Mouse (Mus musculus): Measurements from ENCODE around the gene Crb3. TPM values are rescaled to one million over a fixed set of nuclear protein-coding genes. Genes with fewer than 3 reads are reported as not detected.

Gene Crb3
- polyA plus RNA-seq (2014; fragmentation: Nextera tagmentation; extraction: Ambion mirVana) = 46.4 and 48.7 TPM in 2 replicates

GRCm38 (mm10) chr17:57058891-57059485 lies at the start of gene Crb3:
TSS of gene Crb3 (plus strand) at chr17:57059105.
- peak within 1 kb of the TSS; percentile 77 for H3K9ac ChIP-seq (ENCODE audit: low read depth, low read length)
- H3K36me3 ChIP-seq (ENCODE audit: control insufficient read depth, insufficient read depth, low read length) = no peaks in the 10 kb centered on the region
- 0 out of 2 replicates have a peak, but pooled peaks have one; percentile 2 for ATAC-seq (ENCODE audit: low FRiP score, low TSS enrichment)
- no peaks in the 10 kb centered on the region for H3K4me1 ChIP-seq (ENCODE audit: control insufficient read depth, insufficient read depth, low read length)
- no peaks in the 10 kb centered on the region for H3K9me3 ChIP-seq (ENCODE audit: control insufficient read depth, low read length)
- H3K4me2 ChIP-seq (replicated peaks; ENCODE audit: low read depth, low read length) = peak within 1 kb of the TSS; percentile 87
- peaks cover 24% of the 10 kb centered on the region for H3K27me3 ChIP-seq (ENCODE audit: control insufficient read depth, insufficient read depth, low read length)
- peak within 1 kb of the TSS; percentile 84 for H3K4me3 ChIP-seq (ENCODE audit: low read length)
- peak within 1 kb of the TSS; percentile 37; the same call in 1 of the 2 replicates for H3K27ac ChIP-seq (ENCODE audit: low read depth, low read length)
- 0% methylated on average over 13 of the region's 22 CpGs for WGBS

- no peaks in the 10 kb centered on the region for H3K9me3 ChIP-seq (ENCODE audit: control insufficient read depth, low read length)
Observed at GRCm38 (mm10) chr17:57010911-57011235, 48.0 kb upstream of the Crb3 start.

GRCm38 (mm10) chr17:57011236-57012141 lies 47.4 kb upstream of the Crb3 start, which contains the start of the genes Gtf2f1 and Gm17949:
TSS of gene Gtf2f1 (minus strand) at chr17:57011288.
TSS of gene Gm17949 (plus strand) at chr17:57011469.
- peak; percentile 94 for ATAC-seq (ENCODE audit: low FRiP score, low TSS enrichment)
- peaks cover 12% of the 10 kb centered on the region; the same call in 1 of the 2 replicates for H3K4me1 ChIP-seq (ENCODE audit: control insufficient read depth, insufficient read depth, low read length)
- WGBS = 1% methylated on average over 51 of the region's 51 CpGs
- no peaks in the 10 kb centered on the region for H3K9me3 ChIP-seq (ENCODE audit: control insufficient read depth, low read length)
- H3K9ac ChIP-seq (ENCODE audit: low read depth, low read length) = peak within 1 kb of the TSS; percentile 87
- H3K27me3 ChIP-seq (ENCODE audit: control insufficient read depth, insufficient read depth, low read length) = no peaks in the 10 kb centered on the region
- H3K27ac ChIP-seq (ENCODE audit: low read depth, low read length) = peak within 1 kb of the TSS; percentile 74
- peaks cover 28% of the 10 kb centered on the region for H3K36me3 ChIP-seq (ENCODE audit: control insufficient read depth, insufficient read depth, low read length)
- H3K4me2 ChIP-seq (replicated peaks; ENCODE audit: low read depth, low read length) = peak within 1 kb of the TSS; percentile 91
- peak within 1 kb of the TSS; percentile 86 for H3K4me3 ChIP-seq (ENCODE audit: low read length)

More at GRCm38 (mm10) chr17:57010911-57011235, 48.0 kb upstream of the Crb3 start:
- WGBS = 0% methylated on average over 19 of the region's 19 CpGs
- Histone ChIP-seq H3K4me2 (replicated peaks; ENCODE audit: low read depth, low read length) (peak overlapping the region; percentile 91), H3K36me3 (ENCODE audit: control insufficient read depth, insufficient read depth, low read length) (peaks cover 35% of the 10 kb centered on the region), H3K4me3 (ENCODE audit: low read length) (peak overlapping the region; percentile 86), H3K27ac (ENCODE audit: low read depth, low read length) (peak overlapping the region; percentile 55; the same call in 1 of the 2 replicates), H3K9ac (ENCODE audit: low read depth, low read length) (peak overlapping the region; percentile 87), H3K27me3 (ENCODE audit: control insufficient read depth, insufficient read depth, low read length) (no peaks in the 10 kb centered on the region), H3K4me1 (ENCODE audit: control insufficient read depth, insufficient read depth, low read length) (peaks cover 12% of the 10 kb centered on the region; the same call in 1 of the 2 replicates)
- ATAC-seq (ENCODE audit: low FRiP score, low TSS enrichment) = peak; percentile 57

- Histone ChIP-seq H3K27ac (ENCODE audit: low read depth, low read length) (peak overlapping the region; percentile 74), H3K36me3 (ENCODE audit: control insufficient read depth, insufficient read depth, low read length) (peaks cover 20% of the 10 kb centered on the region), H3K9ac (ENCODE audit: low read depth, low read length) (peak overlapping the region; percentile 74; the same call in 1 of the 2 replicates), H3K4me3 (ENCODE audit: low read length) (peak overlapping the region; percentile 86), H3K9me3 (ENCODE audit: control insufficient read depth, low read length) (no peaks in the 10 kb centered on the region), H3K4me2 (replicated peaks; ENCODE audit: low read depth, low read length) (peak overlapping the region; percentile 74), H3K4me1 (ENCODE audit: control insufficient read depth, insufficient read depth, low read length) (peaks cover 12% of the 10 kb centered on the region; the same call in 1 of the 2 replicates), H3K27me3 (ENCODE audit: control insufficient read depth, insufficient read depth, low read length) (no peaks in the 10 kb centered on the region)
- 69% methylated on average over 13 of the region's 13 CpGs for WGBS
- ATAC-seq (ENCODE audit: low FRiP score, low TSS enrichment) = no peak; the same call in 1 of the 2 replicates
Observed at GRCm38 (mm10) chr17:57012245-57012795, 46.6 kb upstream of the Crb3 start.

DNA sequence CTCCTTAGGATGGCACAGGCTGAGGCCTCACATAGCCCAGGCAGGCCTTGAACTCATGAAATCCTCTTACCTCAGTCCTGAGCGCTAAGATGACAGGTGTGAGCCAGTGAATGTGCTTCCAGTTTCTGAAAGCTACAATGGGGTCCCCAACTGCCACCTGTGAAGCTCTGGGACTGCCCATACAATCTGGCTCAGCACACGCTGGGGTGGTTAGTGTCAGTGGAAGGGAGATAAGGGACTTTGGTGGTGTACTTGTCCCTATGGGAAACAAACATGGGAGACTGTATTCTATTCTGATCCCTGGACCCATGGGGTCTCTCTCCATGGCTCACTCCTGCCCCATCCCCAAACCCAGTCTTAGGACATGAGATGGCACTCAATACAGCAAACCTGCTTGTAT lies 39.2 kb upstream of the Crb3 start:
- WGBS = 88% methylated on average over 2 of the region's 2 CpGs
- ATAC-seq (ENCODE audit: low FRiP score, low TSS enrichment) = no peak
- H3K4me3 ChIP-seq (ENCODE audit: low read length) = no peak overlapping the region
- no peak overlapping the region for H3K9ac ChIP-seq (ENCODE audit: low read depth, low read length)
- H3K4me2 ChIP-seq (replicated peaks; ENCODE audit: low read depth, low read length) = no peak overlapping the region
- H3K4me1 ChIP-seq (ENCODE audit: control insufficient read depth, insufficient read depth, low read length) = no peaks in the 10 kb centered on the region
- no peaks in the 10 kb centered on the region for H3K9me3 ChIP-seq (ENCODE audit: control insufficient read depth, low read length)
- no peak overlapping the region for H3K27ac ChIP-seq (ENCODE audit: low read depth, low read length)
- peaks cover 48% of the 10 kb centered on the region for H3K36me3 ChIP-seq (ENCODE audit: control insufficient read depth, insufficient read depth, low read length)
- H3K27me3 ChIP-seq (ENCODE audit: control insufficient read depth, insufficient read depth, low read length) = no peaks in the 10 kb centered on the region

GRCm38 (mm10) chr17:57020960-57021359 lies 37.9 kb upstream of the Crb3 start:
- H3K27ac ChIP-seq (ENCODE audit: low read depth, low read length) = no peak overlapping the region
- no peaks in the 10 kb centered on the region for H3K4me1 ChIP-seq (ENCODE audit: control insufficient read depth, insufficient read depth, low read length)
- no peak overlapping the region for H3K9ac ChIP-seq (ENCODE audit: low read depth, low read length)
- no peaks in the 10 kb centered on the region for H3K9me3 ChIP-seq (ENCODE audit: control insufficient read depth, low read length)
- no peaks in the 10 kb centered on the region for H3K27me3 ChIP-seq (ENCODE audit: control insufficient read depth, insufficient read depth, low read length)
- peaks cover 61% of the 10 kb centered on the region for H3K36me3 ChIP-seq (ENCODE audit: control insufficient read depth, insufficient read depth, low read length)
- H3K4me3 ChIP-seq (ENCODE audit: low read length) = no peak overlapping the region
- 90% methylated on average over 5 of the region's 5 CpGs for WGBS
- ATAC-seq (ENCODE audit: low FRiP score, low TSS enrichment) = no peak
- no peak overlapping the region for H3K4me2 ChIP-seq (replicated peaks; ENCODE audit: low read depth, low read length)

GRCm38 (mm10) chr17:57027471-57027870 lies 31.4 kb upstream of the Crb3 start:
- no peak overlapping the region for H3K4me2 ChIP-seq (replicated peaks; ENCODE audit: low read depth, low read length)
- H3K9me3 ChIP-seq (ENCODE audit: control insufficient read depth, low read length) = no peaks in the 10 kb centered on the region
- H3K4me1 ChIP-seq (ENCODE audit: control insufficient read depth, insufficient read depth, low read length) = peaks cover 14% of the 10 kb centered on the region
- H3K9ac ChIP-seq (ENCODE audit: low read depth, low read length) = no peak overlapping the region
- WGBS = 83% methylated on average over 4 of the region's 4 CpGs
- no peaks in the 10 kb centered on the region for H3K27me3 ChIP-seq (ENCODE audit: control insufficient read depth, insufficient read depth, low read length)
- H3K27ac ChIP-seq (ENCODE audit: low read depth, low read length) = no peak overlapping the region
- ATAC-seq (ENCODE audit: low FRiP score, low TSS enrichment) = no peak
- peaks cover 67% of the 10 kb centered on the region for H3K36me3 ChIP-seq (ENCODE audit: control insufficient read depth, insufficient read depth, low read length)
- H3K4me3 ChIP-seq (ENCODE audit: low read length) = no peak overlapping the region

DNA sequence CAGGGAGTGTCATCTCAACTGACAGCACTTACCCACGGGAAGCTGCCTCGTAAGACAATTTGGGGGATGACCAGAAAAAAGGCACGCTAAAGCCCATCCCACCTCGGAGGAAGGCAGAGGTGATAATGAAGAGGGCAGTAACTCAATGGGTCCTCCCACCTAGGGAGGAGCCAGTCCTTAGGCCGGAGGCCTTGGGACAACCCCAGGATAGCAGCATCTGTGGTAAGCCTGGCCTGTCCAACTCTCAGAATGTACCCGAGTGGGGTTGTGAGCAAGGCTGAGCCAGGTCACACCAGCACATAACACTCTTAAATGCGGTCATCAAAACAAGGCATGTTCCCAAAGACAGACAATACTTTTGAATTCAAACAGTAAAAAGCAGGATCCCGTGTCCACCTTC lies 29.2 kb upstream of the Crb3 start:
- peak overlapping the region; percentile 71 for H3K4me2 ChIP-seq (replicated peaks; ENCODE audit: low read depth, low read length)
- H3K9ac ChIP-seq (ENCODE audit: low read depth, low read length) = peak overlapping the region; percentile 100
- peaks cover 45% of the 10 kb centered on the region for H3K36me3 ChIP-seq (ENCODE audit: control insufficient read depth, insufficient read depth, low read length)
- H3K4me1 ChIP-seq (ENCODE audit: control insufficient read depth, insufficient read depth, low read length) = peaks cover 15% of the 10 kb centered on the region
- no peaks in the 10 kb centered on the region for H3K27me3 ChIP-seq (ENCODE audit: control insufficient read depth, insufficient read depth, low read length)
- no peak for ATAC-seq (ENCODE audit: low FRiP score, low TSS enrichment)
- 24% methylated on average over 8 of the region's 8 CpGs for WGBS
- H3K27ac ChIP-seq (ENCODE audit: low read depth, low read length) = no peak overlapping the region
- peak overlapping the region; percentile 71 for H3K4me3 ChIP-seq (ENCODE audit: low read length)
- H3K9me3 ChIP-seq (ENCODE audit: control insufficient read depth, low read length) = no peaks in the 10 kb centered on the region
